Mouse (Mus musculus) spleen, adult 18-20 months (tissue): ENCODE measurements around the gene Gm10337.
A peak's percentile ranks its signal among the peaks of the same experiment; 100 is the strongest.

ENCODE experiments used
- DNase-seq, 2 experiments: peaks; one replicate each; pipeline ENCODE4 v3.0.0; 2022; ENCODE audit warnings: mixed read lengths in 2 of 2

The Gm10337 gene

DNA sequence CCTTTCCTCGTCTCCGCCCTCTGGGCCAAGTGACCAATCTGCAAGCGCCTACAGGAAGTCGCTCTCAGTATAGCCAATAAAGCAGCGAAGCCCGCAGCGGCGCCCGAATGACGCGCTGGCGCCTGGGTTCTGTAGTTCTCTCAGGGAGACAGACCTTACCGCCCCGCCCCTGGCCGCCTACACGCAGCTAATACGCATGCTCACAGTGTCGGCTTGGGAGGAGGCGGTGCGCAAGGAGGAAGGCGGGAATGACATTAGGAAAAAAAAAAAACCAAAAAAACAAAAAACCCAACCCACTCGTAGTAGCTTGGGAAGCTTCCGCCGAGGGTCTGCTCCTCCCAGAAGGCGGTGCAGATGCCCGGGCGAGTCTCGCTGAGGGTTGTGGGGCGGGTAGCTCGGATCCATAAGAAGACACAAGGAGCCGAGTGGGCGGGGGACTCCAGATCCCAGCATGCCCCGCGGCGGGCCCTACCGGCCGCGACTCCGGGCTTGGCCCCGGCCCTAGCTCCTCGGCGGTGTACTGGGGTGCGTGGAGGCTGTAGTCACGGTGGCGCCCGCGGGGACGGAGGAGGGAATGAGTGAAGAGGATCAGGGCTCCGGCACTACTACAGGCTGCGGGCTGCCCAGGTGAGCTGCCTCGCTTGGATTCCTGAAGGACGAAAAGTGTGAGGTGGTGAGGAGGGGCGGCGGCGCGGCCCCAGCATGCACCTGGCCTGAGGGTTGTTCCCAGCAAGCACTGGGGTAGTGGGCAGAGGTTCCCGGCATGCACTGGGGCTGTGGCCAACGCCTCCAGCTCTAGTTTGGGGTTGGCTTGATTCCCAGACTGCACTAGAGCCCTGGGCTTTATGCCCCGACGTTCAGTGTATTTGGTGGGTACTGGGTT, 14.7 kb downstream of the Gm10337 start, which contains the start of gene Tarbp2:
Gene Tarbp2 (plus strand): TSS at position 217 of the 883 bp plus-strand sequence.
- peak; percentile 98 to 99 for DNase-seq

- DNase-seq = no peak
These were observed 15.3 kb downstream of the Gm10337 start for GRCm38 (mm10) chr15:102518859-102519201.

DNA sequence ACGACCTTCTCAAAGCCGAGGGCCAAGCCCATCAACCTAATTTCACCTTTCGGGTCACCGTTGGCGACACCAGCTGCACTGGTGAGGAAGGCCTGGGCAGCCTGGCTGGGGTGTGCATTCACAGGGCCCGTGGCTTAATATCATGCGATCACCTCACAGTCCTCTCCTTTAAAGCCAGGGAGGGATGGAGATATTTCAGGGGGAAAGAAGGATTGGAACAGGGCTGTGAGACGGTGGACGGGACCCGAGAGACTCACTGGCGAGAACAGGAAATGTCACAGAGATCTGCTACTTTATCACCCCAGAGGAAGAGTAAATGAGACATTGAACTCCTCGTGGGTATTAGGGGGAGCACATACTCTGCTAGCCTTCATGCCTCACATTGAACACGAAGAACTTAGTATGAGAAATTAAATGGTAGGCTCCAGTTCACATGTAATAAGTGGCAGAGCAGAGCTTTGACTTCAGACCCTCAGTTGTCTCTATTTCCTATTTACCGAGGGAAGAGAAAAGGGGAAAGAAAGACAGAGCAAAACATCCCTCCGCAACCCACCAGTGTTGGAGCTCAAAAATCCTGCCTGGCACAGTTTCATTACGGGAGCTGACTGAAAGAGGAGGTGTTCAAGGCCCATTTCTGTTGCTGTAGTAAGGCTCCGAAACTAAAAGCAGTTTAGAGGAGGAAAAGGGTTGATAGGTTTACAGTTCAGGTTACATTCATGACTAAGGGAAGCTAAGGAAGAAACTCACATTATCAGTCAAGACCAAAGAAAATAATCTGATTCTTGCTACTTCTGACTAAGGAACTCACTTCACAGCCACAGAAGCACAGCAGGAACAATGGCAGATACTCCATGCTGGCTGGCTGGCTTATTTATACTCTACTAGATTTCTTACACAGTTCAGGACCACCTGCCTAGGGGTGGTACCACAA, 16.0 kb downstream of the Gm10337 start:
- no peak for DNase-seq

DNA sequence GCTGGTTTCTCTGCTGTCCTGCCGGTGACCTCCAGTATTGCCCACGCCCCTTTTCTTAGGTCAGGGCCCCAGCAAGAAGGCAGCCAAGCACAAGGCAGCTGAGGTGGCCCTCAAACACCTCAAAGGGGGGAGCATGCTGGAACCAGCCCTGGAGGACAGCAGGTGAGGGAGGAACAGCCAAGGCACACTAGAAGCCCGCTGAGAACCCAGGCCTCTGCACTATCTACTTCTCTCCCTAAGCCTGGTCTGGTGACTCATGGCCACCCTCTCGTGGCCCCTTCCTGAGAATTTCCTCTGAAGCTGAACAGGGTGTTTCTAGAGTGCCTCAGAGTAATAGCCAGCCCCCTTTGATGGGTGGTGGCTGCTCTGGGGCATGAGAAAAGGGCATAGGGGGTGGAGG, 16.9 kb downstream of the Gm10337 start:
- DNase-seq = no peak

GRCm38 (mm10) chr15:102521480-102521879, 18.0 kb downstream of the Gm10337 start:
- DNase-seq = no peak

DNA sequence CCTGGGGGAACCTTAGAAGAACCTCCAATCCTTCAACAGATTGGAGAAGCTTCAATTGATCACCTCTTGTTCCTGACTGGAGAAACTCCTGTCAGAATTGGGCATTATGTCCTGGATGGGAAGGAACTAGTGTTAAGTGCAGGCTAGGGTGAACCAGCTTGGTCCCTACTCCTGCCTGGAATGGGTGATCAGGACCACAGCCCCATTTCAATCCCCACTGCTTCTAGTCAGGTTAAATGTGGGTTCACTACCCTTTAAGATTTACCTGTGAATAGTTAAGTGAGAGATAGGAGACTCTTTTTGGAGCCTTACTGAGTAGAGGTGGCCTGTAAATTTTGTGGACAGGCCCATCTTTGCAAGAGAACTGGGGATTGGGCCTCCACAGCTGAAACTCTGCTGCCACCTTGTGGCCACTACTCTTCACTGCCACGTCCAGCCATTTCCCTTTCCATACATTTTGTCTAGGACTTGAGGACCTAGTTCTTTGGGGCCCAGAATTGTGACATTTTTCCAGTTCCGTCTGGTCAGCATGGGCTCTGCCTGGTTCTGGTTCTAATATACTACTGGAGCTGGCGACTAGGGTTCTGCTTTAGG, 21.5 kb downstream of the Gm10337 start, which contains the start of gene Npff:
Gene Npff (minus strand): TSS at position 51 of the 594 bp plus-strand sequence.
- peak; percentile 37 to 70 for DNase-seq

DNA sequence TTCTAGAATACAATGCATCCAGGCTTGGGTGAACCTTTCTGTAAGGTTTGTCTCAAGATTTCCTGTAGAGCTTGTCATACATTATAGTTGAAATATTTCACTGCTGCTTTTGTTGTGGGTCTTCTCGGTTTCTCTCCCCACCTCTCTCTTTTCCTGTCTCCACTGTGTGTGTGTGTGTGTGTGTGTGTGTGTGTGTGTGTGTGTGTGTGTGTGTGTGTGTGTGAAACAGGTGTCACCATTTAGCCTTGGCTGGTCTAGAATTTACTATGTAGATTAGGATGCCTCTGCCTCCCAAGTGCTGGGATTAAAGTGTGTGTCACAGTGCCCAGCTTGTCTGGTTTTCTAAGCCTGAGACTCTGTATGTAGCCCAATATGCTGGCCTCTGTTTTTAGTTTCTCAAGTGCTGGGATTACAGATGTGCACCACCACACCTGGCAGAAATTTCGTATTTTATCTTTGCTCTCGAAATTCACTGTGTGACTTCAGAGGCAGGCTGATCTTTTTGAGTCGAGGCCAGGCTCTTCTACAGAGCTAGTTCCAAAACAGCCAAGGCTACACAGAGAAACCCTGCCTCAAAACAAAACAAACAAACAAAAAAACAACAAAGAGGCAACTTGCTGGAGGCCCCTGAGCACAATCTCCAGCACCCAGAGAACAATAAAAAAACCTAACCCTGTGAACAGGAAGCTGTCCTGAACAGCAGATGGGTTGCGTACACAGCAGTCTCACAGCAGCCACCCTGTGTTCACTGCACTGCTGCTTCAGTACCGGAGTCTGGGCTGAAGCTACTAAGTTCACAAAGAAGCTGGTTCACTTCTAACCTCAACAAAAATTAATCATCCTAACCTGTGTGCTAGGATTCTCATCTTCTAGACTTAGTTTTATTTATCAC, 22.8 kb downstream of the Gm10337 start:
- DNase-seq = no peak

- no peak for DNase-seq
These were observed 24.4 kb downstream of the Gm10337 start for GRCm38 (mm10) chr15:102527936-102528335.

- DNase-seq = no peak
These were observed 24.9 kb downstream of the Gm10337 start for GRCm38 (mm10) chr15:102528396-102528795.

GRCm38 (mm10) chr15:102530566-102530965, 27.0 kb downstream of the Gm10337 start:
- no peak for DNase-seq

GRCm38 (mm10) chr15:102531586-102531985, 28.1 kb downstream of the Gm10337 start:
- no peak for DNase-seq

GRCm38 (mm10) chr15:102532106-102532900, 28.8 kb downstream of the Gm10337 start:
- DNase-seq = no peak

GRCm38 (mm10) chr15:102533926-102534325, 30.4 kb downstream of the Gm10337 start:
- DNase-seq = no peak

GRCm38 (mm10) chr15:102544801-102545200, 41.3 kb downstream of the Gm10337 start:
- no peak for DNase-seq

GRCm38 (mm10) chr15:102546246-102546645, 42.7 kb downstream of the Gm10337 start:
- DNase-seq = no peak

DNA sequence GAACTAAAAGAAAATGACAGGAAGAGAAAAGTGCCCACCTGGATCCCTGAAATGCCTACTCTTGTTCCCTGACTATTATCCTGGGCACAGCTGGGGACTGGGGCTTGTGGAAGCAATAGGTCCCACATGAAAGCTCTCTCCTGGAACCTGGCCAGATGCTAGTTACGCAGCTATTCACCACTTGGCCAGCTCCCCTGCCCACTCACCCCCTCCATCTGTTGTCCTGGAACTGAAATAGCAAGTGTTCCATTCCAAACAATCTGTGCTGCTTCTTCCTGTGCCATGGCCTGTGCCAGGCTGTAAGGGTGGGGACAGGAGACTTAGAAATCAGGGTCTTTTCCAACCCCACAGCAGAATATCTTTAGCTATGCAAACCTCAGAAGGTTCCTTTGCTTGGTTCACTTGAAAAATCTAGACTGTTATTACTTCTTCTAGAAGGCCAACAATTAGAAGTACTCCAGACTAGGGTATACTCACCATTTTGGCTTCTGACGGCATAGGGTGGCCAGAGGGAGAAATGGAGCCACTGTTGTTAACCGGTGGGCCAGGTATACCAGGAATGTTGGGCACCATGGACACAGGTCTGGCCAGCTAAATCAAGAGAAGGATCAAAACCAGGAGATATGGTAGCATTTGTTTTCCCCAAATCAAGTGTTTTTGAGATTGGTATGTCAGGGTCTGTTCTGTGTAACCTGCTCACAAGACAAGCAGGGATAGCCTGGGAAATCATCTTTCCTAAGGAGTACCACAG, 43.3 kb downstream of the Gm10337 start:
- DNase-seq = no peak

GRCm38 (mm10) chr15:102547478-102547877, 44.0 kb downstream of the Gm10337 start:
- no peak for DNase-seq

GRCm38 (mm10) chr15:102552599-102552998, 49.1 kb downstream of the Gm10337 start:
- no peak for DNase-seq
